Mouse (Mus musculus) MEL-GATA-1-ER (cell line): ENCODE results near the gene Gpbar1.

Source experiments
- DNase-seq: peaks from one replicate; pipeline ENCODE4 v3.0.0-alpha.2; 2012; ENCODE audit warnings: low read depth; ENCODE audit errors: extremely low read depth

Gpbar1 gene

GRCm38 (mm10) chr1:74294733-74295455, 16.5 kb downstream of the Gpbar1 start:
- DNase-seq, result no peak

- DNase-seq, result peak; percentile 61
Measured at GRCm38 (mm10) chr1:74295456-74296171, 17.3 kb downstream of the Gpbar1 start.

DNA sequence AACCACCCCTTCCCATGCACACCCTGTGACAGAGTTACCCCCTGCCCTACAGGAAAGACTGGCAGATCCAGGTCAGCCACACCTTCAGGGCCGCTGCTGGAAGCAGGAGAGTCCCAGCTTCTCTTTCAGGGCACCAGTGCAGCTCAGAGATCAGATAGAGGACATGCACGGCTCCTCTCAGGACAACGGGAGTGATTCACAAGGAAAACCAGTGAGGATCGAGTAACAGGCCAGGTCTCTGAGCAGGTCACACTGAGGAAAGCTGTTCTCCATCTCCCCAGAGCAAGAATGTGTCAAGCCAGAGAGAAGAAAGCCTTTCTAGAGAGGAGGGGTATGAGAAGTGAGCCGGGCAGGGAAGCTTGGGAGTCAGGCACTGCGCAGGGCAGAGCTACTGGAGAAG, 18.1 kb downstream of the Gpbar1 start:
- no peak for DNase-seq

GRCm38 (mm10) chr1:74297269-74297668, 18.9 kb downstream of the Gpbar1 start:
- DNase-seq, result no peak

DNA sequence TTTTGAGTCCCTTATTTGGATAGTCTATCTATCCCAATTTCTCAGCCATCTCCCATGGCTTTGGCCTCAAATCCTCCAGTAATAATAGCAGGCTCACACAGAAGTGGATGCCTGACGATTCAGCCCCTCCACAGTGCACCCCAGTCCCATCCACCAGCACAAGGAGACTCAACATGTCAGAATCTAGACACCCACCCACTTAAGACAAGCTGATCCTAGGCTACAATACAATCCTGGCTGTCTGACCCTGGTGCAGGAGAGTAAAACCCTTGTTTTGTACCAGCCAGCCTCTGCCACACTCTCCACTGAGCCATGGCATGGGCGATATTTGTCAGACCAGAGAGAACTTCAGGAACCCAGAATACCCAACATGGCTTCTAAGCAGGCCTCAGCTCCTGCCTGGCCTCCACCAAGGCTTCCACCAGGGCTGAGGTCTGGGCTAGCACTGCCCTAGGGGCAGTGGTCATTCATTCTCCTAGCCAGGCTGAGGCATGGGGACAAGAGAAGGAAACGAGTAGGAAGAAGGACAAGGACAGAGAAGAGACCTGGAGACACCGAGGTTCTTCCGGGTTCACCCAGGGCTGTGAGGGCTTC, 19.9 kb downstream of the Gpbar1 start:
- DNase-seq, result no peak

GRCm38 (mm10) chr1:74298996-74299395, 20.6 kb downstream of the Gpbar1 start:
- DNase-seq, result no peak

- no peak for DNase-seq
Measured at GRCm38 (mm10) chr1:74300347-74301110, 22.2 kb downstream of the Gpbar1 start.

DNA sequence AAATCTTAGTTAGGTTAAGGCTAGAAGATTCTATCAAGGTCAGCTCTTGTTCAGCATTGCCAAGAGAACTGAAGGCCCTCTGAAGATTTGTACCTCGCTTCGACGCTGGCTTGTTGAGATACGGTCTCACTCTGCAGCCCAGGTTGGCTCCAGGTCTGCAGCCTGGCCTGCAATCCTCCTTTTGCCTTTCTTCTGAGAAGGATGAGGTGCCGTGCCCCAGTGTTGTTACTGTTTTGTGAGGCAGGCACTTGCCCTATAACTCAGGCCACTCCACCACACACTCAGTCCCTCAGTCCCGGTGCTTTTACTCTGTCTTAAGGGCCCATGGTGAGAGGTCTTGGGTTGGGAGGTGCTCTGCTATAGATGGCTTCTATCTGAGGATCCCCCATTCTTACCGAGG, 23.9 kb downstream of the Gpbar1 start:
- no peak for DNase-seq

- DNase-seq, result no peak
Measured at GRCm38 (mm10) chr1:74302835-74303234, 24.5 kb downstream of the Gpbar1 start.

- no peak for DNase-seq
Measured at GRCm38 (mm10) chr1:74303509-74304338, 25.4 kb downstream of the Gpbar1 start.

DNA sequence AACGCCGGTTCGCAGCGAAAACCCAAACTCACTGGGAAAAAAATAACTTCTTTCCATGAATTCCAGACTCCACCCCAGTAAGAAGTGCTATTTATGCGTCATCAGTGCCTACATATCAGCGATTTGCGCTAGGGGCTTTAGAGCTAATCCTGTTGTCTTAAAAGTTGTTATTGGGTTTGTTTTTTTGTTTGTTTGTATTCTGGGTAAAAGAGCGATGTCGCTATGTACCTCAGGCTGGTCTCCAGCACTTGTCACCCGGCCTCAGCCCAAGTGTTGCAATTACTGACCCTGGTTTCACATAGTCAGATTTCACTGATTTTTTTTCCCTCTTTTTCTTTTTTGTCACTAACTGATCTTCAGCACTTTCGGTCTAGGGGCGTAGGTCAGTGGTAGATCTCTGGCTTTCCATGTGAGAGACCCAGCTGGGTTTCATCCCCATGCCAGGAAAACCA, 26.0 kb downstream of the Gpbar1 start:
- no peak for DNase-seq

DNA sequence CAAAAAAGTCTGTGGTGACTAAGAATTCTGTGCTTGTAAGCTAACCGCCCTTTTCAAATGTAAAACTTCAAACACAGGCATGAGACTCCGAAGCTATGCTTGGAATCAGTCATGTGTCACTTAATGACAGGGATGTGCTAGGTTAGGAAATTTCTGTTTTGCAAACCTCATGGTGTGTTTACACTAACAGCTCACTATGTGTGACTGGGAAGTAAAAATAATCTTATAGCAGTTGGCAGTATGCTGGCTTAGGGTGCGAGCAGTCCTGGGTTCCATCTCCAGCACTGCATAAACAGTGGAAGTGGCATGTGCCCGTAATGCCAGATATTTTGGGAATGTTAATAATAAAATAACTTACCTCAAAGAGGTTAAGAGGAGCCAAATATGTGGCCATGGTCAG, 26.6 kb downstream of the Gpbar1 start:
- DNase-seq, result no peak

- no peak for DNase-seq
Measured at GRCm38 (mm10) chr1:74305522-74305921, 27.2 kb downstream of the Gpbar1 start, which contains the start of gene Tmbim1. Tmbim1 (minus strand) TSS chr1:74305622.

DNA sequence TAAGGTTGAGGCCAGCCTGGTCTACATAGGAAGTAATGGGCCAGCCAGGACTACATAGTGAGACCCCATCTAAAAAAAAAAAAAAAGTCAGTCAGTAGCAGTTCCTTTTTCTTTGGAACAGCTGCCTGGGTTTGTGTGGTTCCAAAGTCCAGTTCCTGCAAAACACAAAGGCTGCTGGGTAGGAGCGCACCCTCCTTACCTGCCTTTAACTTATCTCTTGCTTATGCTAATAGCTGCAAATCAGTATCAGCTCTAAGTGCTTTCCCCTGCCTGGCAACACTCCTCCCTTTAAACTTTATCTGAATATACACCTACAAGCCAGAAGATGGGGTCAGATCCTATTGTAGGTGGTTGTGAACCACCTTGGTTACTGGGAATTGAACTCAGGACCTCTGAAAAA, 28.8 kb downstream of the Gpbar1 start:
- DNase-seq, result no peak

GRCm38 (mm10) chr1:74308001-74308964, 29.9 kb downstream of the Gpbar1 start:
- DNase-seq, result no peak

DNA sequence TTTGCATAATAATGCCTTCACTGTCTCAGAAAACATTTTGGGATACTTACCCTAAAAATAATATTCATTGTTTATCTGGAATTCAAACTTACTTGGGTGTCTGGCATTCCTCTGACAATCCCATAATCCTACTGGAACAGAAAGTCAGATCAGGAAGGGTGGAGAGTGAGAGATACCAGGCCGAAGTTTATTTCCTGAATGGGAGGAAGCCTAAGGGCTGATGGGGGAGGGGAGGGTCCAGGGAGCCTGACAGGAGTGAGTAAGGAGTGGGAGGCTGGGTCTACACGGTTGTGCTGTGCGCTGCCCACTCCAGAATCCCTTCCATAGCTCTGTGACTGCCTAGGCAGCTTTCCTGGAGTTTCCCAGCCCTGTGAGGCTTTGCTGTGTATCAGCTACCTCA, 31.4 kb downstream of the Gpbar1 start:
- no peak for DNase-seq

GRCm38 (mm10) chr1:74313049-74313692, 34.8 kb downstream of the Gpbar1 start:
- peak; percentile 76 for DNase-seq

DNA sequence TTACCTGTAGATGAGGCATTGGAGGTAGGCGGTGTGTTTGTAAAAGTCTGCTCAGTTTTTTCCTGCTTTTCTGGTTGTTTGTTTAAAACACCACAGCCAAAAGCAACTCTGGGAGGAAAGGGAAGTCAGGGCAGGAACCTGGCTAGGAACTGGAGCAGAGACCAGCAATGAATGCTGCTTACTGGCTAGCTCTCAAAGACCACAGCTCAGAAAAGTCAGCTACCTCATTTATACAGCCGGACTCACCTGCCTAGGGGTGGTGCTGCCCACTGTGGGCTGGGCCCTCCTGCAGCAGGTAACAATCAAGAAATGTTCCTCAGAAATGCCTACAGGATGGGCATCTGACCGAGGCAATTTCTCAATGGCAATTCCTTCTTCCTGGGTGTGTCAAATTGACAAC, 36.4 kb downstream of the Gpbar1 start:
- no peak for DNase-seq
